Mouse (Mus musculus) embryonic facial prominence, embryonic 10.5 days (tissue): ENCODE measurements around the gene Ctbp1. TPM values are rescaled to one million over a fixed set of nuclear protein-coding genes. Genes with fewer than 3 reads are reported as not detected.

Source experiments
- DNase-seq: peaks from one replicate; pipeline ENCODE4 v3.0.0-alpha.2; 2017; ENCODE audit warnings: low spot score
- H3K27ac ChIP-seq: fragments of 300-500 bp; sonication (generic); replicated peaks from 2 replicates; pipeline ENCODE4 v1.5.1; 2016; ENCODE audit warnings: mild to moderate bottlenecking
- H3K27me3 ChIP-seq: fragments of 300-500 bp; sonication (generic); replicated peaks from 2 replicates; pipeline ENCODE4 v1.6.1; 2016; ENCODE audit warnings: low read depth, mild to moderate bottlenecking; ENCODE audit not compliant: poor library complexity, severe bottlenecking
- H3K36me3 ChIP-seq: fragments of 300-500 bp; sonication (generic); replicated peaks from 2 replicates; pipeline ENCODE4 v1.6.1; 2016; ENCODE audit warnings: mild to moderate bottlenecking, moderate library complexity
- H3K4me1 ChIP-seq: fragments of 300-500 bp; sonication (generic); 2 replicates; pipeline ENCODE4 v1.6.1; 2016
- H3K4me3 ChIP-seq: fragments of 300-500 bp; sonication (generic); 2 replicates; pipeline ENCODE4 v1.5.1; 2016; ENCODE audit warnings: mild to moderate bottlenecking, moderate library complexity
- H3K9me3 ChIP-seq: fragments of 300-500 bp; sonication (generic); 2 replicates; pipeline ENCODE4 v1.6.1; 2016; ENCODE audit warnings: mild to moderate bottlenecking
- WGBS: fragments of 180-500 bp; shearing (Covaris S2); methylation state at CpG from one replicate; pipeline ENCODE4 v1.1.7; 2016; 5-methylcytosine and 5-hydroxymethylcytosine counted together
- polyA plus RNA-seq: library from polyadenylated mRNA; unstranded; fragments of >200 nt; fragmentation: Nextera tagmentation; extraction: Ambion mirVana; gene quantifications from 2 replicates; pipeline ENCODE4 v1.2.1, GENCODE M21; 2016

Gene Ctbp1
- polyA plus RNA-seq, 1 experiment from 2014 or later, result 420 TPM

DNA sequence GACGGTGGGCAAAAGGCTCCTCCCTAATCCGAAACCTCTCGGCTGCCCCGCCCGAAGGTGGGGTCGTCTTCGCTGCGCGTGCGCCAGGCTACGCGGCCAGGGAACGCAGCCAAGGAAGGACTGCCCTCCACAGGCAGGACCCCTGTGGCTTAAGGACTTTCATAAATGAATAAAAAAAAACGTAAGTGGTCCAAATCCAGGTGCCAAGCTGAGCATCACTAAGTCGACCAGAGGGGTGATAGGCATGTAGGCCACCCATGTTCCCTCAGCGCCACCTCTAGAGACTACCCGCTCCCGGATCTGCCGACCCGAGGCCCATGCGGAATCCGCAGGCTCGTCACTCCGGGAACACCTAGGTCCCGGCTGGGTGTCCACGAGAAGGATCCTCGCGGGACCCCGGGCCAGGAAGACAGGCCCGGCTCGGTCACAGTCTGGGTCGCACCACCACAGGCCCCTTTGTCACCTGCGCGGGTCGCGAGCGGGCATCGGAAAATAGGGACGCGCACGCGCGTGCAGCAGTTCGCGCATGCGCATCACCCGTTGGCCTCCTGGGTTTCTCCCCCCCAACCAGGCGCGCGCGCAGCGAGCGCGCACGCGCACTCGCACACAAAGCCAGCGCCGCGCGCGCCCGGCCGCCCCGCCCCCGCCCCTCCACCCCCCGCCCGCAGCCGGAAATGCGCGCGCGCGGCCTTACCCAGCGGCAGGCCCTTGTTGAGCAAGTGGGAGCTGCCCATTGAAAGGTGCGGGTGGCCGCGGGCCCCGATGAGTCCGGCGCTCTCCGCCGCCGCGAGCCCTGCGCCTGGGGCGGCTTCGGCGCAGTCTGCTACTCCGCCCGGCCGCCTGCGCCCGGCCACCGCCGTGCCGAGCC, 475 bp downstream of the Ctbp1 start:
- peaks cover 6% of the 10 kb centered on the region; the same call in 1 of the 2 replicates for H3K27me3 ChIP-seq
- peaks cover 37% of the 10 kb centered on the region for H3K4me1 ChIP-seq
- peak overlapping the region; percentile 92 for H3K4me3 ChIP-seq
- peak; percentile 95 for DNase-seq
- peaks cover 35% of the 10 kb centered on the region for H3K36me3 ChIP-seq
- H3K27ac ChIP-seq, result peak overlapping the region; percentile 98
- WGBS, result under 1% methylated on average over 97 of the region's 97 CpGs
- H3K9me3 ChIP-seq, result no peaks in the 10 kb centered on the region

DNA sequence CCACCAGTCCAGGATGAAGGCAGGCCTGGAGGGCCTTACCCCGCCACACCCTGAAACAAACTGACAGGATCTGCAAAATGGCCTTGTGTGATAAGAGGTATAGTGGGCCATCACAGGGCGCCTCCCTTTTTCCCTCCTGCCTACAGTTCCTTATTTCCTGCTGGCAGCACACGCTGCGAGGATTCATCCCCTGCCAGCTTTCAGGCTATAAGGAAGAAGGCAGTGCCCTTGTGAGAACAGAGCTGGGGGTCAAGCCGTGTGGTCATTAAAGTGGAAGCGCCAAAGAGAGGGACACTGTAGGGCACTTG, 1.1 kb downstream of the Ctbp1 start:
- no peaks in the 10 kb centered on the region for H3K9me3 ChIP-seq
- peaks cover 6% of the 10 kb centered on the region; the same call in 1 of the 2 replicates for H3K27me3 ChIP-seq
- H3K4me1 ChIP-seq, result peaks cover 37% of the 10 kb centered on the region
- peak overlapping the region; percentile 98 for H3K27ac ChIP-seq
- peak overlapping the region; percentile 92 for H3K4me3 ChIP-seq
- WGBS, result 25% methylated on average over 6 of the region's 6 CpGs
- DNase-seq, result no peak
- peaks cover 40% of the 10 kb centered on the region for H3K36me3 ChIP-seq

DNA sequence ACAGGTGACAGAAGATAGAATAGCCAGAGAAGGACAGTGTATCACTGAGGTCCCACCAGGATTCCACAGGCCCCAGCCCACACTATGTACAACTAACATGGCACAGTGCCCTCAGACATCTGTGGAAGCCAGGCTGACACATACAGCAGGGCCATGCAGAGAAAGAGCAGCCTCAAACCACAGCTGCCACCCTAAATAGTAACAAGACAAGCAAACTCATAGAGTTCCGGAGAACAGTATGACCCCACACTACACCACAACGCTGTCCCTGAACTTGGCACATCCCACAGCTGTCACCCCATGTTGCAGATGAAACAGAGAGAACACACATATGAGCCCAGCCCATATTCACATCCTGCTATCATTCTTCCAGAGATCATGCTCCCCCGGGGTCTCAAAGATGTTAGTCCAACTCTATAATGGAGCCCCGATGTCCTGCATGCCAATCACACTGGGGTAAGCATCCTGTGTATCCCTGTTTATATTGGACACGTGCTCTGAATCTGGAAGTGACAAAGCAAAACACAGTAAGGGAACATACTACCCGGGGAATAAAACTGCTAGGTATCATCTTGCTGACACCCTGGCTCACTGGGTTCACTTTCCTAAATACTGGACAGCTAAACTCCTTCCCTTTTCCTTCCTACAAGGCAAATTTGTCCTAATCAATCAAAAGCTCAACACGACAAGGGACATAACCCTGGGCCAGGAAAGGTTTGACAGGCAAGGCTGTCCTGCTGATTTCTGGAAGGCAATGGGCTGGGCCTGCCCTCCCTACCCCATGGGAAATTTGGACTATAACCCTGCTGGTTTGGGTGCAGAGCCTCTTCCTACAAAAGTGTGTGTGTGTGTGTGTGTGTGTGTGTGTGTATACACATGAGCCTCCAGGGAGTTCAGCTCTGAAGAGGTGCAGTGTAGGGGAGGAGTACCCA, 1.7 kb downstream of the Ctbp1 start:
- H3K4me1 ChIP-seq, result peaks cover 37% of the 10 kb centered on the region
- H3K4me3 ChIP-seq, result peak overlapping the region; percentile 92
- peak overlapping the region; percentile 98 for H3K27ac ChIP-seq
- H3K9me3 ChIP-seq, result no peaks in the 10 kb centered on the region
- peaks cover 47% of the 10 kb centered on the region for H3K36me3 ChIP-seq
- no peak for DNase-seq
- 82% methylated on average over 7 of the region's 7 CpGs for WGBS
- H3K27me3 ChIP-seq, result peaks cover 6% of the 10 kb centered on the region; the same call in 1 of the 2 replicates

DNA sequence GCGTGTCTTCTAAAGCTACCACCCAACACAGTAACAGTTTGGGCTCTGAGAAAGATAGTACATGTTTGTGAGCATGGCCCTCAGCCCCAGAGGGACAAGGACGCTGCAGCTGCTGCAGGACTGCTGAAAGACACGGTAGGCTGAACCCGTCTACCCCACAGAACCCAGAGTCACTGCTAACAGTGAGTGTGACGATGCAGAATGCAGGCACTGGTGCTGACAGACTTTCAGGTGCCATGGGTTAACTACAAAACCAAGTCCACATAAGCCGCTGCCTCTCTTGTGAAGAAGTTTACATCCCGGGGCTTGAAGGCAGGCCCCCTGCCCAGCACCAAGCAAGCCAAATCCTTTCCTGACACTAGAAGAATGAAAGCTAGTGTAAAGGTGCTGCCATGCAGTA, 2.6 kb downstream of the Ctbp1 start:
- DNase-seq, result no peak
- Histone ChIP-seq H3K4me3 (peak overlapping the region; percentile 92; the same call in 1 of the 2 replicates), H3K4me1 (peaks cover 37% of the 10 kb centered on the region), H3K27me3 (peaks cover 6% of the 10 kb centered on the region; the same call in 1 of the 2 replicates), H3K9me3 (no peaks in the 10 kb centered on the region), H3K36me3 (peaks cover 56% of the 10 kb centered on the region), H3K27ac (no peak overlapping the region)
- WGBS, result 84% methylated on average over 7 of the region's 7 CpGs

DNA sequence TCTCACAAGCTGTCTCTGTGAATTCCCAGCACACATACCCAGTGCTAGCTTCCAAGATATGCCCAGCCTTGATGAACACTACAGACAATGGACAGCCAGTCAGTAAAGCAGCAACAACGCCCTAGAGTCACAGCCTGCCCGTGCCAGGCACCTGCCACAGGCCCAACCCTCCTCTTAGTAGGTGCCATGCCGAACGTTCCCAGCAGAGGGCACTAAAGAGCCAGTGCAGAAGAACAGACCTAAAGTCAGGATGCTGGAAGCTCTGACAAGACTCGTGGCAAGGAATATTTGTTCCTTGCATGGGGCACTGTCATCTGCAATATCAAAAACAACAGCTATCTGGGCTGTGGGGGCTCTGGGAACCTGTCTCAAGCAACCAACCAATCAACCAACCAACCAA, 4.2 kb downstream of the Ctbp1 start:
- Histone ChIP-seq H3K27ac (no peak overlapping the region), H3K27me3 (no peaks in the 10 kb centered on the region), H3K4me3 (no peak overlapping the region), H3K36me3 (peaks cover 72% of the 10 kb centered on the region), H3K9me3 (no peaks in the 10 kb centered on the region), H3K4me1 (peaks cover 35% of the 10 kb centered on the region)
- 24% methylated on average over 5 of the region's 5 CpGs for WGBS
- DNase-seq, result peak; percentile 81

DNA sequence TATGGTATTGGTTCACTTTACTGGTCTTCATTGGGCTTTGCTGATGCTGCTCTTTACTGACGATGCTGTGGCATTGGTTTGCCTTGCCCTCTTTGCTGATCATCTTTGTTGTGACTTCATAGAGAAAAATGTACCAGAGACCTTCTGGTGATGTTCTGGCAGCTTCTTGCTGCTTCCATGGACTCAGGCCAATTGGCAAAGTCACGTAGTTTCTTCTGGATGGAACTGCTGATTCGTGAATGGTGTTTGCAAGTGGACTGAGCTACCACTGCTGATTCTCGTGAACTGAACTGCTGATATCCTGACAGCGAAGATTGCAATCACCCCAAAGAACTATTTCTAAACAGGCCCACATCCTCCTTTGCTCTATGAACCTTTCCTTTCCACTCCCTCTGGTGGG, 20.4 kb downstream of the Ctbp1 start:
- H3K27me3 ChIP-seq, result no peaks in the 10 kb centered on the region
- H3K36me3 ChIP-seq, result peaks cover 100% of the 10 kb centered on the region
- H3K4me1 ChIP-seq, result no peaks in the 10 kb centered on the region
- H3K4me3 ChIP-seq, result no peak overlapping the region
- H3K27ac ChIP-seq, result no peak overlapping the region
- no peak for DNase-seq
- 91% methylated on average over 5 of the region's 5 CpGs for WGBS
- no peaks in the 10 kb centered on the region for H3K9me3 ChIP-seq

DNA sequence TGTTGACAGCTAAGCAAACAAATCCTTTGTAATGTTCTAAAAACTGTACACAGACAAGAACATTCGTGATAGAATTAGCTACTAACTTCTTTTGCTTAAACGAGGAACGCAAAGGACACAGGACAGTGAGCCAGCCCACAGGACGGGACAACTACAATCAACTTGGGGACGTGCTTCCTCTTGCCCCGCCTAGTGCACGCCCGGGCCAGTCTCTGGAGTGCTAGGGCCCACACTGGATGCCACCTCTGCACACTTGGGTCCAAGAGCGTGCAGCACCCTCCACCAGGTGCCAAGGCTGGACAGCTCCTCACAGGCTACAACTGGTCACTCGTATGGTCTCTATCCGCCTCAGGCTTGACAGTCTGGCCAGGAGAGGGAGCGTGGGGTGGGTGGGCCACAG, 26.6 kb downstream of the Ctbp1 start:
- H3K4me1 ChIP-seq, result no peaks in the 10 kb centered on the region
- H3K36me3 ChIP-seq, result peaks cover 99% of the 10 kb centered on the region
- no peaks in the 10 kb centered on the region for H3K27me3 ChIP-seq
- no peaks in the 10 kb centered on the region for H3K9me3 ChIP-seq
- no peak overlapping the region for H3K27ac ChIP-seq
- 88% methylated on average over 12 of the region's 12 CpGs for WGBS
- H3K4me3 ChIP-seq, result no peak overlapping the region
- no peak for DNase-seq

DNA sequence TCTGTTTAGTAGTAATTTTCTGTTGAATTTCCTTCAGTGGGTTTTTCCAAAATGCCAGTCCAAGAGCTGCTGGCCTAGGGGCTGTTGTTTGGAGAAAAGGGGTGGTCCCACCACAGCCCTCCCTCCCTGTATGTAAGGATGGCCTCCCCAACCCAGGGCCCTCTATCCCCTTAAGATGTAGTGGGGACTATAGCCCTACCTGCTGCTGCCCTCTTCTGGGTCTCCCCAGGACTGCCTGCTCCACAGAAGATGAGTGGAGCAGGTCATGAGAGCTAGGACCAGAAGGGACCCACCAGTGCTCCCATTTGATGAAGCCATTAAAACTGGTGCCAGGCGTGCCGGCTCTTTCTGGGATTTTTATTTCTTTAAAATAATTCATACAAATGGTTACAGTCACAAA, 27.4 kb downstream of the Ctbp1 start:
- DNase-seq, result peak; percentile 18
- Histone ChIP-seq H3K4me3 (no peak overlapping the region), H3K36me3 (peaks cover 99% of the 10 kb centered on the region), H3K27me3 (no peaks in the 10 kb centered on the region), H3K4me1 (no peaks in the 10 kb centered on the region), H3K27ac (no peak overlapping the region), H3K9me3 (no peaks in the 10 kb centered on the region)
- 95% methylated on average over 2 of the region's 2 CpGs for WGBS

DNA sequence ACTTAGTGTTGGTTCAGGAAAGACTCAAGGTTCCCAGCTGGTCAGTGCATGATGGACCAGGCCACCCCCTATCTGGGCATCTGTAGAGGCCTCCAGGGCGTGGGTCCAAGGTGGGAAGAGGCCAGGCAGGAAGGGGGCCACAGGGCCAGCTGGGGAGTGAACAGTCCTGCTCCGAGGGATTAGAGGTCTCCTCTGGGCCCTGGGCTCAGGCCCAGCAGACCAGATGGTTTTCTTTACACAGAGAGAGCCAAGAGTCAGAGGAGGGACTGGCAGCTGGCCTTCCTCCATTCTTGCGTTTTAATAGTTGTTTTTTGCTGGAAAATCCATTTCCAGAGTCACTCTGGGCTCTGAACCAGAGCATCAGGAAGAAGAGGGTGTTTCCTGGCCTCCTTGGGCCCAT, 29.1 kb downstream of the Ctbp1 start:
- Histone ChIP-seq H3K4me1 (no peaks in the 10 kb centered on the region), H3K9me3 (no peaks in the 10 kb centered on the region), H3K36me3 (peaks cover 96% of the 10 kb centered on the region), H3K27me3 (no peaks in the 10 kb centered on the region), H3K4me3 (no peak overlapping the region), H3K27ac (no peak overlapping the region)
- WGBS, result 77% methylated on average over 3 of the region's 3 CpGs
- no peak for DNase-seq

DNA sequence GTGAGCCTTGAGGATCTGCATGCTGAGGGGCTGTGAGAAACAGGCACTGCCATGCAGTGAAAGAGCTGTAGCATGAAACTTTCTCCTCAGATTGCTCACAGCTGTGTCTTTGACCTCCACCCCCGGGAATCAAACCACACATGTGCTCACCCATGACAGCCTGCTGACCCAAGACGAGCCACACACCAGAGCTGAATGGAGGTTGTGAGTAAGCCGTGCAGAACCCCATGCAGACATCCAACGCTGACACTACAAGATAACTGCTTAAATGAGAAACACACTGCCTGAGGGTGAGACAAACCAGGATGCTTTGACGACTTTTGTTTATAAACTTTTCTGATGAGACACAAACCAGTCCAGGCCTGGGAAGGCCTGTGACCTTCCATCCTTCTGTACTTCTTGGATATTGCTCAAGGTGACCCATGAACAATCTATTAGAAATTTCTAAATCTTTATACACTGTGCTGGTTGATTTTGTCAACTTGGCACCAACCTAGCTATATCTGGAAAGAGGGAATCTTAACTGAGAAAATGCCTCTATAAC, 30.3 kb downstream of the Ctbp1 start:
- 77% methylated on average over 5 of the region's 5 CpGs for WGBS
- DNase-seq, result peak; percentile 21
- Histone ChIP-seq H3K4me1 (no peaks in the 10 kb centered on the region), H3K4me3 (no peak overlapping the region), H3K9me3 (no peaks in the 10 kb centered on the region), H3K27ac (no peak overlapping the region), H3K27me3 (no peaks in the 10 kb centered on the region), H3K36me3 (peaks cover 83% of the 10 kb centered on the region)

DNA sequence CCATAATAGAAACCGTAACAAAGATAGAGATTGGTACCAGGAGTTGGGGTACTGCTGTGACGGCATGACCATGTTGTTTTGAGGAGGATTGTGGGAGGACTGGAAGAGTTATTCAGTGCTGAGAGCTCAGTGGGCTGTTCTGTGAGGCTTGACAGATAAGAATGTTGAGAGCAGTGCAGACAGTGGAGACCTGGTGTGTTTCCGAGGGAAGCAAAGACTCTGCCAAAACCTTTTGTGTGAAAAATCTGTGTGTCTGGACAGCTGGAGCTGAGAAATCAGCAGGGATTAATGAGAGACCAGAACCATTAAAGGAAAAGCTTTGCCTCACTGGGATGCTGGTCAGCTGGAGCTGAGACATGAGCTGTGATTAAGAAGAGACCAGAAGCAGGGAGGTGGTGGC, 34.9 kb downstream of the Ctbp1 start:
- H3K36me3 ChIP-seq, result peaks cover 39% of the 10 kb centered on the region
- 75% methylated on average over 3 of the region's 3 CpGs for WGBS

DNA sequence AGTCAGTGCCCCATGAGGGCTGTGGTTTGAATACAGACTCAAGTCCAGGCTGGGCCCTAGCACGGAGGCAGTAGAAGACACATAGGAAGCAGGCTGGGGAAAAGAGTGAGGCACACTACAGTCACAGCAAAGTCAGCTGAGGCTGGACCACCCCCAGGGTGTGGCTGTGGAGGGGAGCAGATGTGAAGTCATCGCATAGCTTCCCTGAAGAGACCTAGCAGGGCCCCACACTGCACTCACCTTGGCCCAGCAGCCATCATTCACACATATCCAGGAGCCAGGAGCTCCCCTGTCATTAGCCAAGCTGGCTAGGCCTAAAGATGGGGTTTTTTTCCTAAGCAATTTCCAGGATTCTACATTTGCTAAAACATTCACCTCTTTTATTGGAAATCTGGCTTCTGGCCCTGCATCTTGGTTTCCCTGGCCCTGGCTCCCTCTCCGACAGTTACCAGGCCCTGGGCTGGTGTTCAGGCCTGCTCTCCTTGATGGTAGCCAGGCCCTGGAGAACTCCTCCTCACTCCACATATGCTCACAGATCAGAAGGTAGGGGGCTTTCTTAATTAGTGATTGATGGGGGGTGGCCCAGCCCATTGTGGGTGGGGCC, 35.6 kb downstream of the Ctbp1 start:
- Histone ChIP-seq H3K4me3 (no peak overlapping the region), H3K27ac (no peak overlapping the region), H3K4me1 (peaks cover 13% of the 10 kb centered on the region), H3K27me3 (no peaks in the 10 kb centered on the region), H3K36me3 (peaks cover 32% of the 10 kb centered on the region), H3K9me3 (no peaks in the 10 kb centered on the region)
- WGBS, result 82% methylated on average over 3 of the region's 3 CpGs
- no peak for DNase-seq

More for the DNA sequence above, 34.9 kb downstream of the Ctbp1 start:
- Histone ChIP-seq H3K27ac (no peak overlapping the region), H3K27me3 (no peaks in the 10 kb centered on the region), H3K9me3 (no peaks in the 10 kb centered on the region), H3K4me1 (peaks cover 13% of the 10 kb centered on the region), H3K4me3 (no peak overlapping the region)
- DNase-seq, result no peak
